Mouse (Mus musculus): ENCODE data around the gene Tspan10.
"Not testable (repeated sequence)": the region's sequence is repeated elsewhere in the genome, so short reads cannot be mapped to it uniquely, and the experiment has no call there.

Gene Tspan10

DNA sequence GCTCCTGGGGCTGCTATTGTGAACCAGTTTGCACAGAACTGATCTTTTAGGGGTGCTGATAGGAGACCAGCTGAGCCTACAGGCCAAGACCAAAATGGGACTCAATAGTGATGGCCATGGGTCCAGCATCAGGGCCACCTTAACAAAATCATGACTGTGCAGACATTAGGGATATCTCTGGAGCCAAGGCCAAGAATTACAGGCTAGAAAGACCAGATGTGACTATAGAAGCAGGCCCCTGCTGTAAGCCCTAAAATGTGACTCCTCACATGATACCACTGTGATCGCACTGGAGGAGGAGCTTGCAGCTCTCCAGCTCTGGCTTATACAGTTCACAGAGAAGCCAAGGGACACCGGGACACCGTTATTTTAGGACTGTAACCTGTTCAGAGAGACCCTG, at the start of gene Tspan10:
TSS of gene Tspan10 (plus strand) at position 301 of the 400 bp plus-strand sequence.
- DNase-seq = no peak

DNA sequence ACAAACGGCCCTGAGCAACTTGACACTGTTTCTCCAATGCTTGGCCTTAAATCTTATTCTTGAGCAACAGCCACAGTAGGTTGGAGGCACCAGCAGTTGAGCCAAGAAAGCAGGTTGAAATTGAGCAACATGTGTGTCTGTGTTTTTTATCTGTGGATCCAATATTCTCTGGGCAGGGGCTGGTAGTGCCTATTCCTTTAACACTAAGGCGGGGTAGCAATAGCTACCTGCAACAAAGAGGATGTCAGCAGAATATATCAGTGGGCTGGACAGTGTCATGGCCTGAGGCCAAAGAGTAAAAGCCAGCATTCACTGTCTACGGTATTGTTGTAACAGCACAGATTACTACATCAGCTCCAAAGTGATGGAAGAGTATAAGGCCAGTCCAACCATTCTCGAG, 46.8 kb upstream of the Tspan10 start:
- no peak for DNase-seq

DNA sequence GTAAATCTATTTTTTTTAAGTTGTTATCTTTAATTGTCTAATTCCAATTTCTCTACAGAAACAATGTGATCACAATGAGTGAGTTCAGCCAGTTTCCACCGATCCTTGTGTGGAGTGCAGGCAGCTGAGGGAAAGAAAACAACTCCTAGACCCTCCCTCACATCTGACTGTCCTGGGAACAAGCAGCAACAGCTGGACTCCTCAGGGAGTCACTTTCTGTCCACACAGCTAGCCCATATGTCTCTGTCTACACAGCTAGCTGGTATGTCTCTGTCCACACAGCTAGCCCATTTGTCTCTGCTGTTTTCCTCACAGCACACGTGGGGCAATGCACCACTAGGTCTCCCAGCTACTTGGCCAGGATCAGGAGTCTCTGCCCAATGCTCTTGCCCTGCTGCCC, 44.8 kb upstream of the Tspan10 start:
- no peak for DNase-seq

DNA sequence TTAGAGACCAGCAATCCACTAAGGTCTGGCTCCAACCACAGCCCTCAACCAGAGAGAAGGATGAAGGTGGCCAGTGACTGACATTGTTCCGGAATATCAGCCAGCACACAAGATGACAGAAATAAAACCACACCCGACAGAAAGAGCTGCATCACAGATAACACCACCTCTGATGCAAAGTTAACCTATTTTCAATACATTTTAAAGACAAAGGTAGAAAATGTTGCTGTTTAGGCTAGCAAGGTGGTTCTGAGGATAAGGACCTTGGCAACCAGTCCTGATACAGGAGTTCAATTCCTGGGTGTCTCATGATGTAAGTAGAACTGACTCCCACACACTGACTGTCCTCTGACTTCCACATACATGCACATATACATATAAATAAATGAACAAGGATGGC, 43.1 kb upstream of the Tspan10 start:
- no peak for DNase-seq

DNA sequence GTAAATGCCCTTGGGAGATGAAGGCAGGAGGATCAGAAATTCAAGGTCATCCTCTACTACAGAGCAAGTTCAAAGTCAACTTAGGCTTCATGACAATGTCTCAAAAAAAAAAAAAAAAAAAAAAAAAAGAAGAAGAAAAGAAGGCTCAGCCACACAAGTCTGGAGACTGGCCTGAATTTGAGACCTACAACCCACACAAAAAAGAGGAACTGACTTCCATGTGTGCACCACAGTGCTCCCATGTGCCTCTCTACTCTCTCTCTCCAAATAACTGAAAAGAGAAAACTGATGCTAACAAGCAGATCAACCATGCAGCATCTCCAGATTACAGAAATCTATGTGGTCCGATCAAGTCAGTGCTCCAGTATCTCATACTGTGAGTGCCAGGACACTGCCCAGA, 37.6 kb upstream of the Tspan10 start:
- no peak for DNase-seq

DNA sequence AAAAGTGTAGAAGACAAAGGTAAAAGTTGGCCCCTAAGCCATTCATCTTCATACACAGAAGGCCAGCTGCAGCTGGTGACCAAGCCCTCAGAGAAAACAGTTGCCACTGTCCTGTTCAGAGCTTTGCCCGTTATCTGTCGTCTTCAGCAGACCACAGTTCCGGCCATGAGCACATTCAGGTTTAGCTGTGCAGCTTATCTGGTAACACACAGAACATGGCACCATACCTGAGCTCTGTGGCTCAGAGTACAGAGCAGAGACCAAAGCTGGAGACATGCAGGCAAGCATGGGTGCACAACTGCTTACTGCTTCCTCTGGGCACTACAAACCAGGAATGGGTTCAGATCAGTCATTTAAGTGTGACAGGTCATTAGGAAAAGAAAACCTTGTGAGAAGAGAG, 36.6 kb upstream of the Tspan10 start:
- DNase-seq = no peak

DNA sequence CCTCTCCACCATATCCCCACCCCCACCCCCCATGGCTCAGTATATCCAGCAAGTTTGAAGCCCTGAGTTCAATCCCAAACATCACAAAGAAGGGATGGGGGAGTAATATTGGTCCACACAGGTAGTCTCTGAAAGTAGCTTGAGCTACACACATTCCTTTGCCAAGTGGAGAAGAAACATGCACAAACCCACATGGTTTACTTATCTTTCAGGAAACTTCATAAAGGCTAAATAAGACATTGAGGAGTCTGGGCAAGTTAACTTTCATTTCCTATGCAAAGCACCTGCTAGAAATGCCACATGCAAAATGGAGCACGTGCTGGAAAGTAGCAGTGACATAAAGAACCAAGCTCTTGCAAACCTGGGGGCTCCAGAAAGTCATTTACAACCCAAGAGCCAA, 36.0 kb upstream of the Tspan10 start:
- DNase-seq = no peak

DNA sequence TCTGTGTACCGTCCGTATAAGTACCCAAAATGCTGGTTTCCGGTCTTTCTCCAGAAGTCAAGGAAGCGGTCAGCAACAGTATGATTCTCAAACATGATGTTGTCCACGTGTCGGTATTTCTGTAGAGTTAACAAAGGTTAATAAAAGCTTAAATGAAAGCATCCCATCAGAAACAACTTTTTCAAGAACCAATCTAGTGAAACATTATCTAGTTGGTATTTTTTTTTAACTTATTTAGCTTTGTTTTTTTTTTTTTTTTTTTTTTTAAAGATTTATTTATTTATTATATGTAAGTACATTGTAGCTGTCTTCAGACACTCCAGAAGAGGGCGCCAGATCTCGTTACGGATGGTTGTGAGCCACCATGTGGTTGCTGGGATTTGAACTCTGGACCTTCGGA, 28.8 kb upstream of the Tspan10 start:
- DNase-seq = not testable (repeated sequence)

DNA sequence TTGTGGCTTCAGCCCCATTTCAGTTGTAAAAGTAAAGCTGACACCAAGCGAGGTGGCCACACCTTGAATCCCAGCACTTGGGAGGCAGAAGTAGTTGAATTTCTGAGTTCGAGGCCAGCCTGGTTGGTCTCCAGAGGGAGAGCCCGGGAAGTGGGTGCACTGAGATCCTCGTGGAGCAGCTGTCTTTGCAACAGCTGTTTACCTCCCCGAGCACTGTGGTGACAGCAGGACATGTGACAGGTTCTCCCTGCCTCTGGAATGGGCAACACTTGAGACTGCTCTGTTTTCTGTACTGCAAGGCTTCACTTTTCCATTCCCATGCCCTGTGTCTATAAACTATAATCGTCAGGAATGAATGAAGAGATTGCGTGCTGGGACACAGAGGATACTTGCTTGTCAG, 24.6 kb upstream of the Tspan10 start:
- no peak for DNase-seq

DNA sequence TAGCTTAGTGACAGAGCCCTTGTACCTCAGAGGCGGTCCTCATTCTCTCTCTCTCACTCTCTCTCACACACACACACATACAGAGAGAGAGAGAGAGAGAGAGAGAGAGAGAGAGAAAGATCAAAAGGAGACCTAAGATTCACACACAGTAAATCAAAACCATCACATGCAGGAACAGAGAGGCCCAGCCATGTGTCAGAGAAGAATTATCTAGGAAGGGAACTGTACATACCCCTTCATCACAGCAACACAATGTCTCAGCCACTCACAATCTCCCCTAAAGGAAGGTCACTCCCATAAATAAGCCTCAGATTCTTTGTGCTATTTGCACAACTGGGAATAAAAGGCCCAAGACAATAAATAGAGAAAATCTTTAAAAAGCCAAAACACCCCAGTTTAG, 23.9 kb upstream of the Tspan10 start:
- DNase-seq = no peak

DNA sequence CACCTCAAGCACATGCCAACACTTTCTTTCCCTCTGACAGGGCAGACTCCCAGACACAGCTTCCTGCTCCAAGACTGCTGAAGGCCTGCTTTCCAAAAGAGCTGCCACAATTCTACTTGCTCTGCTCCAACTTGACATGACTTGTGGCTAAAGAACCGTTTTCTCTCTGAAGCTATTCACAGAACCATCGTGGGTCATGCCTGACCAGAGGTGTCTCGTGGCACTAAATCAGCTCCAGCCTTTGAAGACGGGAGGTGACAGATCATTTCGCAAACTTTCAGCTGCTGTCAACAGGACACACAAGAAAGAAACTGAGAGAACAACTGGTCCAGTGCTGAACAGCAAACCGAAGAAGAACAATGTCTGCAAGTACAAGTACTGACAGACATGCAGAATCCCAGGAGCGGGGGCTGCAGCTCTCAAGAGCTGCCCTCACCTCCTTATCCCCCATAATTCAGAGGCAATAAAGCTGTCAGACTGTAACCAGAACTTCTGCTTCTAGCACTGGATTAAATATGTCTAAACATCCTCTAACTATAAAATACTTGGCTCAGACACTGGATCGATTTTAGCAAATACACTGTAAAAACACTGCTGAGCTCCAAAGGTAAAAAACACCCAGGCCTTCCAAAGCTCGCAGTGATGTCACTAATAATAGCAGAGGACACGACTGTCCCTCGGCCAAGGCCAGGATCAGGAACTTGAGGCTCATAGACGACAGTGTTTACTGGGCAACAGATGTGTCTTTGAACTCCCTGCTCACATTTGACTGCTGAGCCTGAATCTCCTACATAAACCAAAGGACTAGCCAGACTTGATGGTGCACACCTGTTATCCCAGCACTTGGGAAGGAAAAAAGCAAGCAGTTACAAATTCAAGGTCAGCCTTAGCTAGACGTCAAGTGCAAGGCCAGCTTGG, 19.5 kb upstream of the Tspan10 start:
- no peak for DNase-seq

DNA sequence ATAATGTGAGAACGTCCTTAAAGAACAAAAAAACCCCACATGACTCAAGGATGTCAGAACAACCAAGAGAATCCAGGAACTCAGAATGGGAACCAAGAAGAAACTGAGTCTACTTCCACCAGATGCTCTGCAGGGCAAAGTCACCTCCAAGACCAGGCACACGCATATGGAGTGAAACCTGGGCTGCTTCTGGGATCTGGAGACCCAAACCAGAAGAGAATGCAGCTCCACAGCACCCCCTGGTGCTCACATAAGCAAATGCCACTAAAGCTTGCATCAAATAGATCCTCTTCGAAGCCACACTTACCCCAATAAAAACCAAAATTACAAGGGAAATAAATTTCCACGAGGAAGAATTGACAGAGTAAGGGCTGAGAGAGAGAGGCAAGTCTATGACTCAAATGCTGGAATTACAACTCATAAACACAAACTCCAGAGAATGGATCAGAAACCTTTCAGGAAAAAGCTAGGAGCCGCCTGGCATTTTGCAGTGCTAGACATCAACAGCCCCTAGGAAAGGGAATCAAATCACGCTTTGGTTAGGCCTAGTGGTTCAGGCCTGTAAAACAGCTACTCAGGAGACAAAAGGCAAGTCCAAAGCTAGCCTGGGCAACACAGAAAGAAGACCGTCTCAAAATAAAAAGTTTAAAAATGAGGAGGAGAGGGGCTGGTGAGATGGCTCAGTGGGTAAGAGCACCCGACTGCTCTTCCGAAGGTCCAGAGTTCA, 18.7 kb upstream of the Tspan10 start:
- DNase-seq = peak; percentile 66 to 75

DNA sequence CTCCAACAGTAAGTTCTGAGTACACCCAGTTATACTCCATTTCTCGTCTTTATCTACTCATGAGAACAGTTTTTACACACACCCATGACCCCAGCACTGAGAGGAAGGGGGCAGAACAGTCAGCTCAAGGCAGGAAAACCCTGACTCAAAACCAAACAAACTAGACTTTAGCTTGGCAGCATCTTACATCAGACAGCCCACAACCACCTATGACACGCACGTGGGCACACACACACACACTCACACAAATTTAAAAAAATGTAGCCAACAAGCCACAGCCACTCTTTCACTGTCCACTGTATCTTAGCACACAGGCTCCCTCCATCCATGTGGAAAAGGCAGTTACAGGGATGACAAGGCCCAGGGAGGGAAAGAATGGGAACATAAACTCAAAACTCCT, 15.7 kb upstream of the Tspan10 start:
- no peak for DNase-seq

DNA sequence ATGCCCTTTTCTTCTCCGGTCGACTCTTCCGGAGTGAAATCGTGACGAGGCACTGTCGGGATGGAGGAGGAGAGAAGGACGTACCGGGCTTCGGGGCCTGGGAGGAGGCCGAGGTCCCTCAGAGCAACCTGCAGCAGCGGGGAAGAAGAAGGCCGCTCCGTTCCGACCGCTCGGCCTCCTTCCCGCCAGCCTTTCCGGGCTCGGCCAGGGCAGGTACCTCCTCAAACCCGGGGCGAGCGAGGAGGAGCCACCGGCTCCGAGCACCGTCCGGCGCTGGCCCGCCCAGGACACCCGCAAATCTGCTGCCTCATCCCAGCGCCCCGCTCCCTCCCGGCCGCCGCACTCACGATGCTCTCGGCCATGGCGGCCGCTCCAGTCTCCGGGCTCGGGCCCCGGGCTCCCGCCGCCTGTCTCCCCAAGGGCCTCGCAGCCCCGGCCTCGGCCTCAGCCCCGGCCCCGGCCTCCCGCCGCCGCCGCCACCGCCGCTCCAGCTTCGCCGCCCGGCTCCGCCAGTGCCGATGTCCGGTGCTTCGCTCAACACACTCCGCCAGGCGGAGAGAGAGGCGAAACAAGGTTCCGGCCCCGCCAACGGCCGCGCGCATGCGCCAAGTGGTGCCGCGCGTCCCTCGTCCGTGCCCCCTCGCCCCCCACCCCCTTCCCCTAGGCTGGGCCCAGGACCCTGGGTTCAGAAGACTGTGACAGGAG, 5.1 kb upstream of the Tspan10 start, which contains the start of gene Nploc4:
TSS of gene Nploc4 (minus strand) at position 557 of the 705 bp plus-strand sequence.
- peak; percentile 85 to 90 for DNase-seq

DNA sequence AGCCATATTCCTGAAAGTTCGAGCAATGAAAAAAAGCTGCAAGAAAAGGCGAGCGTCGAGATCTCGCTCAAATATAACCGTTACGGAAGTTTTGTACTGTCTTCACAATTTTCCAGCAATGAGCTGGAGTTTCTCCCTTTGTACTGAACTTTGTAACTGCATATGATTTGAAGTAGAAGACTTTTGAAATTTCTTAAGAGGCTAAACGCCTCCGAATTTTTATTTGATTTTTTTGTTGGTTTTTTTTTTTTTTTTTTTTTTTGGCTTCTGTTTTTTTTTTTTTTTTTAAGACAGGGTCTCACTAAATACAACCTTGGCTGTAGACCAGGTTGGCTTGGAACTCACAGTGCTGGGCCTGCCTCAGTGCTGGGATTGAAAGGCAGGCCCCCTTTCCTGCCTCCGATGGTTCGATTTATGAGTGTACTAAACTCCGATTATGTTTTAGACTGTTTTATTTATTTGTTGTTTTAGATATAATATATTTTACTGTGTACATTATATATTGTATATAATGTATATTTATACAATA, 4.5 kb upstream of the Tspan10 start:
- DNase-seq = no peak

DNA sequence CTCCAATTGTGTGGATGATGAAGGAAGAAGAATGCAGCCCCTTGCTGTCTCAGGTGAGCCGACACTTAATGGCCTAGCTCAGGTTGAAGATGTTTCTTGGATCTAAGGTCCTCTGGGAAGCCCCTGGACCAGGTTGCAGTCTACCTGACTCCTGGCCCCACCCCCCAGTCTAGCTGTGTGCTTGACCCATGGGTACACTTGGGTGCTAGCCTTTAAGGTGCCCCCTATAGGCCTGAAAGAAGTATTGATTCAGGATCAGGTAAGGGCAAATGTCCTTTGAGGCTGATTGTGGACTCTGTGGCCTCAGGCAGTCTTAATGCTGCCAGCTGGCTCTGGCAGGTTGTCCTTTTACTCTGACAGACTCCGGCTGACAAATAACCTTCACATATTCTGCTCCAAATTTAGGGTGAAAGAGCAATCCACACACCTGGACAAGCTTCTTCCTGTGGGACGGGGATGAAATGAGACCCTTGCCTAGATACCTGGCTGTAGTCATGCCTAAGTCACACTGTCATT, 379 bp downstream of the Tspan10 start:
- no peak for DNase-seq

DNA sequence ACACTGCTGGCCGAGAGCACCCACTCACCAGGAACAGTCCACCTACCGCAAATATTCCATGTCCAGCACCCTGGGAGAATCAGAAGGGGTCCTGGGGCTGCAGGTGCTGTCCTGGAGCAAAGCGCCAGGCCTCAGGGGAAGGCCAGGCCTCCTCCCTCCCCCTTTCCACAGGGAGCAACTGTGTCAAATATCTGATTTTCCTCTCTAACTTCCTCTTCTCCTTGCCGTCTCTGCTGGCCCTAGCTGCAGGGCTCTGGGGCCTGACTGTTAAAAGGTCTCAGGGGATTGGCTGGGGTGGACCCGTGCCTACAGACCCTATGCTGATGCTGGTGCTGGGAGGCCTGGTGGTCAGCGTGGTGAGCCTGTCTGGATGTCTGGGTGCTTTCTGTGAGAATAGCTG, 1.7 kb downstream of the Tspan10 start:
- no peak for DNase-seq

DNA sequence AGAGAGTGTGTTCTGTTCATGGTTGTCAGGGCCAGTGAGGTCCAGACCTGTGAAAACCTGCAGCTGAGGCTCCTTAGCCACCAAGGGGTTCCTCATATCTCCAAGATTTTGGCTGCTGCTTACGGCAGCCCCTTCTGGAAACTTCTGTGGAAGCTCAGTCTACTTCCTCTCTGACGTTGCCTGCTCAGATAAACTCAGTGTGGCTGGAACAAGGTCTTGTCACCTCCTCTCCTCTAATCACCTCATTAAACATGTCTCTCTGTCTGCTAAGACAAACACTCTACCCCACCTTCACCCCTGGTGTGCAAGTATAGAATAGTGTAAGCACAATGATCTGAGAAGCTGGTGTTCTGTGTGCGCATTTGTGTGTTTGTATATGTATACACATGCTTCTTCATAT, 3.0 kb downstream of the Tspan10 start:
- no peak for DNase-seq

DNA sequence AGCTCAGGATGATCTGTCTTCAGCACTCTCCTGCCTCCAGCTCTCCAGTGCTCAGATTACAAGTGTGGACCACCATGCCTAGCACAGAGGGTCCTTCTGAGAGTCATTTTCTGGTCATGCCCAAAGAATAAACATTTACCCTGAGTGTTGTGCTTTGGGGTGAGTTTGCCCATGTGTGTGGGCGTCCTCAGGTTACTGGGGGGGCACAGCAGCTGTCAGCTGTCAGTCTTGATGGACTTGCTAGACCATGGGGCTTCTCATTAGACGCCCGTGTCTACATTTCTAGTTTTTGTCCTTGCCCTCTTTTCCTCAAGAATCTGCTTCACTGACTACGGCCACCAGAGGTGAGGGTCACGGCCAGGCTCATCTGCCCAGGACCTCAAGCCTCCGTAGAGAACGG, 4.7 kb downstream of the Tspan10 start:
- no peak for DNase-seq

DNA sequence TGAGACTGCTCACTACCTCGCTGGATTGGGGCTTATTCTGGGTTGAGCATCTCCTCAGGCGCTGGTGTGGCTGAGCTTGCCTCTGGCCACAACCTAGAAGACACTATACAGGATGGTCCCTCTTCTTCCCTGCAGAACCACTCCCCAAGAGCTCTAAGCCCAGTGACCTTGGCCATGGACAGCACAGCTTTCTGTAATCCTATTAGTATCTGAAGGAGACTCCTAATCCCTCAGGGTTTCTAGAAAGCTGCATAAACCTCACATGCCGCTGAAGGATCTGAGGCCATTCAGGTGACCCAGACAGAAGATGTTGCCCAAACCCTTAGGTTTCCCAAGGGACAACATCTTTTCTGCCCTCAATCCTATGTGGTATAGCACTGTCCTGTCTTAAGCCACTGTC, 9.8 kb downstream of the Tspan10 start:
- DNase-seq = no peak

DNA sequence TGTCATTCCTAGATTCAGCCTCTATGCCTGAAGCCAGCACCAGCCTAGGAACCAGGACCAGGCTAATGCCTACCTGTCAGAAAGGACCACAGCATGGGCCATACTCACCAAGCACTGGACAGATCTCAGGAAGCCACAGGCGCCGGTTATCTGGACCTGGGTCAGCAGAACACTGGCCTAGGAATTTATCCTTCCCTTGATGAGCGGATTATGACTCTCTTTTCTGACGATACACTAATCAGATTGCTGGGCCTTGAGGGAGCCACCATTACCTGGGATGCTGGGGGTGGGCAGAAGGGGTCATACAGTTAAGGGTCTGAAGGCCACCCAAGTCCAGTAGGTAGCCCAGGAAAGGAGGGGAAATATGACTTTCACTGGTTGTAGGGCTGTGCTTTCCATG, 10.9 kb downstream of the Tspan10 start, which contains the start of gene Pde6g:
TSS of gene Pde6g (minus strand) at position 195 of the 400 bp plus-strand sequence.
- DNase-seq = no peak

DNA sequence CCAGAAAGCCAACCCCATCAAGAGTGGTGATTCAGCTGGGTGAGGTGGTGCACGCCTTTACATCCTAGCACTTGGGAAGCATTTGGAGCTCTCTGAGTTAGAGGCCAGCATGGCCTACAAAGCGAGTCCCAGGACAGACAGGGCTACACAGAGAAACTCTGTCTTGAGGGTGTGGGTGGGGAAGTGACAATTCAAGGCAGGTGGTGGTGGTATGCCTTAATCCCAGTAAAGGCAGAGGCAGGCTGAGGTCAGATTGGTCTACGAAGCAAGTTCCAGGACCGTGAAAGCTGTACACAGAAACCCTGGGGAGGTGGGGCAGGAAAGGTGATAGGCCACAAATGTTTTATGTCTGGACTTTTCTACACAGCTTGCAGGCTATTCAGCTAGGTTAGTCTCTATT, 12.5 kb downstream of the Tspan10 start:
- no peak for DNase-seq

DNA sequence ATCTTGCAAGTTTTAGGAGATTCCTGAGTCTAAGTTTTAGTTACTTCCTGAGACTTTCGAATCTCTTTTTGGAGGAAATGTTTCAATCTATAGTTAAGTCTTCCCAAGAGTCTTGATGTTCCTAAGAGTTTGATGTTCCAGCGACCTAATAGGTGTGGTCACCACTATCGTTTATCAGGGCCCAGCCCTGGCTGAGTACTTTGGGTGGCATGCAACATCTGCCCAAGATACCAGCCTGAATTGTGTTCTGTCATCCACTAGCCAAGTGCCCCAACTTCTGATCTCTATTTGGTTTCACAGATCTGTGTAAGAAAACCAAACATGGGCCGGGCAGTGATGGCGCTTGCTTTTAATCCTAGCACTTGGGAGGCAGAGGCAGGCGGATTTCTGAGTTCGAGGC, 13.0 kb downstream of the Tspan10 start:
- DNase-seq = no peak

All from kidney, postnatal 25 days (tissue).